Mouse (Mus musculus): Measurements from ENCODE around the gene Gm8068. TPM values are rescaled to one million over a fixed set of nuclear protein-coding genes. Genes with fewer than 3 reads are reported as not detected.
"Not testable (repeated sequence)": the region's sequence is repeated elsewhere in the genome, so short reads cannot be mapped to it uniquely, and the experiment has no call there.

The Gm8068 gene
- polyA plus RNA-seq (2016; fragmentation: Nextera tagmentation; extraction: Ambion mirVana), result not detected in 2 replicates

DNA sequence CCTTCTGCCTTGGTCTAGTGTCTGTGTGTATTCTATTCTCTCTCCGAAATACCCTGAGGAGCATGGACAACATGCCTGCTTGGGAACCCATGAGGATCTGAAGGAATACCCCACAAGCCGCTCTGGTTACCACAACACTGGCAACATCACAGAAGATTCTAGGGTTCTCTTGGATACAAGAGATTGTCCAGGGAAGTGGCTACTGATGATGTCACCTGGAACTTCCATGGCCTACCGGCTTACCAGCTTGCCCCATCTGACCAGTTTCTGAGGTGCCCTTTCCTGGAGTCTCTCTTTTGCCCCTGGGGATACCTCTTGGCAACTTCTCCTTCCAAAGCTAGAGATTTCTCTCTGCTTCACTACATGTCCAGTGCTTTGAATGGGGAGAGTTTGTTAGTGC lies at the start of gene Gm8068:
Gene Gm8068, minus strand, starts transcription at position 101 of the 400 bp plus-strand sequence.
- not testable (repeated sequence) for H3K4me3 ChIP-seq; H3K27me3 ChIP-seq (replicated peaks); H3K9me3 ChIP-seq (replicated peaks); H3K4me1 ChIP-seq (replicated peaks); H3K27ac ChIP-seq (ENCODE audit: poor library complexity, severe bottlenecking); H3K36me3 ChIP-seq; H3K4me2 ChIP-seq; ATAC-seq (ENCODE audit: insufficient number of reproducible peaks, low FRiP score); H3K9ac ChIP-seq
- WGBS, result no CpG with 5 or more reads among the region's 3 CpGs

DNA sequence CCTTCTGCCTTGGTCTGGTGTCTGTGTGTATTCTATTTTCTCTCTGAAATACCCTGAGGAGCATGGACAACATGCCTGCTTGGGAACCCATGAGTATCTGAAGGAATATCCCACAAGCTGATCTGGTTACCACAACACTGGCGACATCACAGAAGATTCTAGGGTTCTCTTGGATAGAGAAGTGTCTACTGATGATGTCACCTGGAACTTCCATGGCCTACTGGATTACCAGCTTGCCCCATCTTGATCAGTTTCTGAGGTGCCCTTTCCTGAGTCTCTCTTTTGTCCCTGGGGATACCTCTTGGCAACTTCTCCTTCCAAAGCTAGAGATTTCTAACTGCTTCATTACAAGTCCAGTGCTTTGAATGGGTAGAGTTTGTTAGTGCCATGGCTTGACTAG lies 48.8 kb upstream of the Gm8068 start, which contains the start of gene Gm7929:
Gene Gm7929, minus strand, starts transcription at position 101 of the 400 bp plus-strand sequence.
- WGBS, result 70% methylated on average over 1 of the region's 1 CpGs
- H3K9ac ChIP-seq; H3K4me1 ChIP-seq (replicated peaks); H3K27me3 ChIP-seq (replicated peaks); H3K36me3 ChIP-seq; H3K4me3 ChIP-seq; H3K4me2 ChIP-seq; ATAC-seq (ENCODE audit: insufficient number of reproducible peaks, low FRiP score); H3K27ac ChIP-seq (ENCODE audit: poor library complexity, severe bottlenecking); H3K9me3 ChIP-seq (replicated peaks): not testable (repeated sequence)

DNA sequence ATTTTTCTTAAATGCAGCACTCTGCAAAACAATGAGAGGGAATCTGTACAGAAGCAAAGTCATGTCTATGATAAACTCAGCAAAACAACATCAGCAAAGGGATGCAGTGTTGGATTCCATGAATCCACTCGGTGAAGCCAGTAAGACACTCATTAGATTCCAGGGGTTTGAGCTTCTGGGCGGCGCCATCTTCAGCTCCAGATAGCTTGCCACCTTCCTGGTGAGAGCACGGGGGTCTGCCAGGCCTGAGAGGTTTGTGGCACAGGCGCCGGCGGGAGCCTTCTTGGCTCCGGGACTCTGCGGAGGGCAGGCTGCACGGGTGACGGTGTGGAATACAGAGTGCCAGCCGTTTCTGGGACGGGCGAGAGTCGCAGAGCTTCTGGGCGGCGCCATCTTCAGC lies 21.8 kb upstream of the Gm8068 start:
- H3K4me3 ChIP-seq; H3K27ac ChIP-seq (ENCODE audit: poor library complexity, severe bottlenecking); H3K9ac ChIP-seq; ATAC-seq (ENCODE audit: insufficient number of reproducible peaks, low FRiP score); H3K4me1 ChIP-seq (replicated peaks); H3K9me3 ChIP-seq (replicated peaks); H3K36me3 ChIP-seq; H3K27me3 ChIP-seq (replicated peaks); H3K4me2 ChIP-seq: not testable (repeated sequence)
- whole genome bisulfite sequencing, result 56% methylated on average over 17 of the region's 17 CpGs

DNA sequence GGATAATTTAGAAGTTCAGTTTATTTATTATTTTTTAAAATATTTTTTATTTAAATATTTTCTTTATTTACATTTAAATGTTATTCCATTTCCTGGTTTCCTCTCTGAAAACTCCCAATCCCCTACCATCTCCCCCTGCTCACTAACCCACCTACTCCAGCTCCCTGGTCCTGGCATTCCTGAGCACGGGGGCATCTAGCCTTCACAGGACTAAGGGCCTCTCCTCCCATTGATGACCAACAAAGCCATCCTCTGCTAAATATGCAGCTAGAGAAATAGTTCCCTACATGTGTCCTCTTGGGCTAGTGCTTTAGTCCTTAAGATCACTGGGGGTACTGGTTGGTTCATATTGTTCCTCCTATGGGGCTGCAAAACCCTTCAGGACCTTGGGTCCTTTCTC lies 15.5 kb upstream of the Gm8068 start:
- not testable (repeated sequence) for H3K4me3 ChIP-seq; H3K4me2 ChIP-seq; H3K9ac ChIP-seq; H3K27ac ChIP-seq (ENCODE audit: poor library complexity, severe bottlenecking); H3K36me3 ChIP-seq; H3K27me3 ChIP-seq (replicated peaks); H3K4me1 ChIP-seq (replicated peaks); H3K9me3 ChIP-seq (replicated peaks); ATAC-seq (ENCODE audit: insufficient number of reproducible peaks, low FRiP score)
- WGBS, result 73% methylated on average over 1 of the region's 1 CpGs

DNA sequence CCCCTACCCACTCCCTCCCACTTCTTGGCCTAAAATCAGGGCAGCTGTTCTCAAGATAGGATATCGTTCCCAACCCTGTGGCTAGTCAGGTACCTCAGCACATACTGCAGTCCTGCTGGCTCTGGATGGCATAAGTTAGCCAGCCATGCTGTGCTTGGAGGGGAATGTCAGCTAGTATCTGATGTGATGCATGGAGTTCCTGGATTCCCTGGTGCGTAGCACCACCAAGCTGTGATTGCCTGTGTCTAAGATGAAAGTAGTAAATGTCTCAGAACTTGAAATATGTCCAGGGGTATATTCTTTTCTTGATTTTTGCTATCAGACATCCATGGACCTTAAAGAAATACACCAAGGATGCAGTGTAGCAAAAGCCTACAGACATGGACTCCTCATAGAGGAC lies 53.5 kb downstream of the Gm8068 start:
- H3K4me1 ChIP-seq (replicated peaks); H3K4me2 ChIP-seq; H3K27ac ChIP-seq (ENCODE audit: poor library complexity, severe bottlenecking); H3K4me3 ChIP-seq; H3K9ac ChIP-seq; H3K27me3 ChIP-seq (replicated peaks); ATAC-seq (ENCODE audit: insufficient number of reproducible peaks, low FRiP score); H3K9me3 ChIP-seq (replicated peaks); H3K36me3 ChIP-seq: not testable (repeated sequence)
- 82% methylated on average over 2 of the region's 2 CpGs for whole genome bisulfite sequencing

Other genes starting within 250 kb of the Gm8068 start
- gene Gm7954, start 248.4 kb downstream of the Gm8068 start, polyA plus RNA-seq (2016; fragmentation: Nextera tagmentation; extraction: Ambion mirVana), result not detected in 2 replicates
- gene Gm3486, start 212.4 kb downstream of the Gm8068 start, polyA plus RNA-seq (2016; fragmentation: Nextera tagmentation; extraction: Ambion mirVana), result not detected in 2 replicates
- not detected in 2 replicates for gene Gm7970, start 146.3 kb downstream of the Gm8068 start, polyA plus RNA-seq (2016; fragmentation: Nextera tagmentation; extraction: Ambion mirVana)
- gene 1700049E17Rik2, start 128.7 kb downstream of the Gm8068 start, polyA plus RNA-seq (2016; fragmentation: Nextera tagmentation; extraction: Ambion mirVana), result not detected in 2 replicates
- gene Gm3072, start 77.3 kb downstream of the Gm8068 start, polyA plus RNA-seq (2016; fragmentation: Nextera tagmentation; extraction: Ambion mirVana), result not detected in 2 replicates
- gene Gm3676, start 55.4 kb downstream of the Gm8068 start, polyA plus RNA-seq (2016; fragmentation: Nextera tagmentation; extraction: Ambion mirVana), result not detected in 2 replicates
- not detected in 2 replicates for gene Gm7929, start 48.7 kb upstream of the Gm8068 start, polyA plus RNA-seq (2016; fragmentation: Nextera tagmentation; extraction: Ambion mirVana)
- gene Gm47189, start 70.6 kb upstream of the Gm8068 start, polyA plus RNA-seq (2016; fragmentation: Nextera tagmentation; extraction: Ambion mirVana), result not detected in 2 replicates
- not detected in 2 replicates for gene Gm7980, start 205.4 kb upstream of the Gm8068 start, polyA plus RNA-seq (2016; fragmentation: Nextera tagmentation; extraction: Ambion mirVana)
- not detected in 2 replicates for gene 1700049E17Rik1, start 223.1 kb upstream of the Gm8068 start, polyA plus RNA-seq (2016; fragmentation: Nextera tagmentation; extraction: Ambion mirVana)
- not detected in 2 replicates for gene 1700024B05Rik, start 242.1 kb upstream of the Gm8068 start, polyA plus RNA-seq (2016; fragmentation: Nextera tagmentation; extraction: Ambion mirVana)